Mouse (Mus musculus): Measurements from ENCODE around the gene Pfkl.
"Not testable (repeated sequence)": the region's sequence is repeated elsewhere in the genome, so short reads cannot be mapped to it uniquely, and the experiment has no call there.

The Pfkl gene

GRCm38 (mm10) chr10:78009945-78010293 is at the start of gene Pfkl:
Gene Pfkl, minus strand, starts transcription at chr10:78010083.
- DNase-seq (ENCODE audit: low spot score in 2 of 2) = no peak

GRCm38 (mm10) chr10:78057056-78057455 is 47.2 kb upstream of the Pfkl start:
- DNase-seq (ENCODE audit: low spot score in 2 of 2) = no peak

DNA sequence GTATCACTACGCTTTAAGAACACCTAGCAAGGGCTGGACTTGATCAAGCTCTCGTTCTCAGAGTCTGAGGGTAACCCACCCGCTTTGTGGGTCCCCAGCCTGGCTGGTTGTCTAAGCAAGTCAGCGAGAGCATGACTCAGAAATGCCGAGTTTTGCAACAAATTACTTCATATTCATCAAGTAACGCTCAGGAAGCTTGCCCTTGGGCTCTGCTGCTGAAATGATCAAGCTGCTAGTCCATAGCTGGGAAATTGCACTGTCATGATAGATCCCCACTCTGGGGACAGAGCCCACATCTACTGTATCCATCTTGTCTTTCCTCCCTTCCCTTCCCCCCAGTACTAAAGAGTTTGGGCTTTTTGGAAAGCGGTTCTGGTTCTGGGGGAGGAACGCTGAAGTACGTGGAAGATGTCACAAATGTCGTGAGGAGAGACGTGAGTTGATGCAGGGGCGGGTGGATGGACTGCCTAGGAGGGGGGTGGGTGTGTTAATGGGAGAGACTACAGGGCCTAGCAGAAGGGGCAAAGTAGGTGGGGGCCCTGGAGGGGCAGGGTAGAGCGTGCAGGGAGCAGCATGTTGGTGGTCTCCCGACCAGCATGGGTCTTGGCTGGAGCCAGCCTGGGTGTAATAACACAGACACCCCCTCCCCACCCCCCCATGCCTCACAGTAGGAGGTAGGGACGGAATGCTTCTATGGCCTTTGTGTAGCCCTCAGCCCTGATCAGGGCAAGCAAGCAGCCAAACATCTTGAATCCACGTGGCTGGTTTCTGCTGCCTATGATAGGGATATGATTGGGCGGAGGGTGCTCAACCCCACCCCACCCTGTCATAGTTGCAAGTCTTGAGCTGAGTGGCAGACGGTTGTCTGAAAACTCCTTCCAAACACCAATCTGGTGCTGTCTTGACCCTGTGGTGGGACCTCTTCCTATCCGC is 45.0 kb upstream of the Pfkl start:
- DNase-seq (ENCODE audit: low spot score in 2 of 2) = peak; percentile 70 to 75

GRCm38 (mm10) chr10:78049519-78050035 is 39.7 kb upstream of the Pfkl start:
- no peak for DNase-seq (ENCODE audit: low spot score in 2 of 2)

- DNase-seq (ENCODE audit: low spot score in 2 of 2) = no peak
Measured at GRCm38 (mm10) chr10:78048061-78048730, 38.3 kb upstream of the Pfkl start.

DNA sequence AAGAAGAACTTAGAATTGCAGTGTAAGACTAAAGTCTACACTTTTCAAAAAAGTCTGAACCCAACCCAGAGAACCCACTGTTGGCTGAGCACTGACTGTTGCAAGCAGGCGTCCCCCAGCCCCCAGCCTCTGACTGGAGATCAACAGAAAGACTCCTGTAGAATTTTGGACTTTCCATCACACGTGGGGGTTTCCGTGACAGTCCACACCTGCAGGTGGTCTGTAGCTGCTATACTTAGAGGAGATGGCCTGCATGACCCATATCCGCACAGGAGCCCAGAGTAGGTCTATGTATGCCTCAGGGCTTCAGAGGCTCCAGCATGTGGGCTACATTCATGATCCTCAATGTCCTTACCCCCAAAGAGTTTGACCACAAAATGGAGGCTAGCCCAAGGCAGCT is 36.5 kb upstream of the Pfkl start:
- DNase-seq (ENCODE audit: low spot score in 2 of 2) = no peak

DNA sequence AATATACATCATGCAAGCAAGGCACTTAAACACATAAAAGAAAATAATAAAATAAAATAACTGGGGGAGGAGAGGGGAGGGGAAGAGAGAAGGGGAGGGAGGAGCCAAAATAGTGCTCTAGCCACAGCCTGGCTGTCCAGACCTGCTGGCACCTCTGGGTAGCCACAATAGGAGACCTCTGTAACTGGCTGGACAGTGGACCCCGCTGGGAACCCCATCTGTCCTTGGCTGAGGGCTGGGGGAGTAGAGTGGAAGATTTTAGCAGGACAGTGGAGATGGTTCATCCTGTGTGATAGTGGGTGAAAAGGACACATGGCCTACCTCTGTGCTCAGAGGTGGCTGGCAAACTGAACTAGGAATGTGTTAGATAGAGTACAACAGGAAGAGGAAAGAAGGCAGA is 34.6 kb upstream of the Pfkl start:
- DNase-seq (ENCODE audit: low spot score in 2 of 2) = no peak

DNA sequence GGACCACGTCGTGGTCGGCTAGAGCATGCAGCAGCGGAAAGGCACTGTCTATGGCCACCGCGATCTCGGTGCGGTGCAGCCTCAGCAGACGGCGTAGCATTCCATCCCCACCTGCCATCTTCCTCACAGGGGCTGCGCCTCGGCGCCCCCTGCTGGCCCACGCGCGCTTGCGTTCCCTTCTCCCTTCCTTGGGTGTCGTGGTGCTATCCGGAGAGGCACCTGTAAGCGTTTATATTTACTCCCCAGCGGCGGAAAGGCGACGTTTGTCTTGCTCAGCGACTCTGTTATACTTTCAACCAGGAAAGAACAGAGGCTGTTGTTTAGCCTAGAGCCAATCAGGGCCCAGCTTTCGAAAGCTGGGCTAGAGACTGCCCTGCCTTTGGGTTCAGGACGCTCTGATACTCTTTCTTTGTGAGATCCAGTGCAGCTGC is 33.5 kb upstream of the Pfkl start, which contains the start of gene Aire:
Aire (minus strand) TSS at position 205 of the 431 bp plus-strand sequence.
- DNase-seq (ENCODE audit: low spot score in 2 of 2) = peak; percentile 27 to 29

GRCm38 (mm10) chr10:78042697-78043405 is 33.0 kb upstream of the Pfkl start:
- no peak for DNase-seq (ENCODE audit: low spot score in 2 of 2)

- DNase-seq (ENCODE audit: low spot score in 2 of 2) = no peak
Measured at GRCm38 (mm10) chr10:78042096-78042495, 32.2 kb upstream of the Pfkl start.

DNA sequence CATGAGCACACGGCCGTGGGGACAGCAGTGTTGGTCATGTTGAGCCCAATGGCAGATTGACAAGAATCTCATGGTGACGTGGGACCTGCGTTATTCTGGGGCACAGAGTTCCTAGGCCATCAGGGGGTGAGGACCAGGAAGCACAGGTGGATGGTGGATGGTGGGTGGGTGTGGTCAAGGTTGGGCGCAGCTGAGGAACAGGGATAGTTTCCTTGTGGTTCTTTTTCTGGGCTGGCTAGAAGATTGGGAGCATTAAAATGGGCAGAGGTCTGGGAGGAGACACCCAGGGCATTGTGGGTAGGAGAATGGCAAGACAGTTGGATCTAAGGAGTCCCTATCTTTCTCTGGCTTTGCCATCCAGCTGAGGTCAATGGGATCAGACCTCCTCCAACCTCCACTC is 31.8 kb upstream of the Pfkl start, which contains the start of gene Dnmt3l:
Dnmt3l (plus strand) TSS at position 301 of the 400 bp plus-strand sequence.
- no peak for DNase-seq (ENCODE audit: low spot score in 2 of 2)

DNA sequence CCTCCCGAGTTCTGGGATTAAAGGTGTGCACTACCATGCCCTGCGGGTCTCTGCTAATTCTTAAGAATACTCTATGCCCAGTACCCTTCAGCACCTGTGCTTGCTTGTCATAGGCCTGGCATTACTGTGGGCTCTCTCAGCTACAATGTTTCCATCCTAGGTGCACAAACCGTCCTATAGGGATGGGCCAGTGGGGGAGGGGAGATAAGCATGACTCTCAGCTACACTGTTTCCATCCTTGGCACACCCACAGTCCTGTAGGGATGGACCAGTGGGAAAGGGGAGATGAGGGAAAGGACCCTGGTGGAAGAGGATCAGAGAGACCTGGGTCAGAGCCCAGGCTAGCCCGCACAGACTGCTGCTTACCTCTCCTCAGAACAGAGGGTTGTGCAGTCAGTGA is 27.3 kb upstream of the Pfkl start:
- DNase-seq (ENCODE audit: low spot score in 2 of 2) = no peak

GRCm38 (mm10) chr10:78031987-78032386 is 22.1 kb upstream of the Pfkl start:
- no peak for DNase-seq (ENCODE audit: low spot score in 2 of 2)

GRCm38 (mm10) chr10:78029080-78029479 is 19.2 kb upstream of the Pfkl start:
- no peak for DNase-seq (ENCODE audit: low spot score in 2 of 2)

DNA sequence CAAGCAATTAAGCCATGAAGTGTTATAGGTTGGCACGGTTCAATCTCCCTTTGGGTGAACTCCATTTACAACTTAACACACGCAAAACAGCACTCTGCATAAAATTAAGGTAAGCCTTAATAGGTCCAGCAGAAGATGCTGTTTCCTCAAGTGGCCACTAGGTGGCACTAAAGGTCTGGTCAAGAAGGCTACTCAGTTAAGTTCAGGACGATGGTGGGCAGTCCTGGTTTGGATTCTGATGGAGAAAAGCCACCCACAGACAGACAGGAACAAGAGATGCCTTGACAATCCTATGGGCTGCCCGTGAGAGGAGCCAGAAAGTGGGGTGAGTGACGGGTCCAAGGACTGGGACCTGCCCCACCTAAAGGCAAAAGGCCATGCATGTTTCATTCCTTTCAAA is 18.2 kb upstream of the Pfkl start:
- DNase-seq (ENCODE audit: low spot score in 2 of 2) = peak in 1 of 2 experiments; percentile 65

DNA sequence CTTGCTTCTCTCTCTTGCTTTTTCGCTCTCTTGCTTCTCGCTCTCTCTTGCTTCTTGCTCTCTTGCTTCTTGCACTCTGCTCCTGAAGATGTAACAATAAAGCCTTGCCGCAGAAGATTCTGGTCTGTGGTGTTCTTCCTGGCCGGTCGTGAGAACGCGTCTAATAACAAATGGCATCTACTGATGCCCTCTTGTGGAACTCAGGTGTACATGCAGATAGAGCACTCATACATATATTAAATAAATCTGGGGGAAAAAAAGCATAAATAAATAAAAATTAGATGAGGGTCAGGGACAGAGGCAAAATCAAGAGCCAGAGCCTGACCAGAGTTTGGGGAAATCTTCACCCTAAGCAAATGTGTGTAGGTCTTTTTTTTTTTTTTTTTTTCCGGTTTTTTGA is 15.6 kb upstream of the Pfkl start:
- DNase-seq (ENCODE audit: low spot score in 2 of 2) = not testable (repeated sequence)

DNA sequence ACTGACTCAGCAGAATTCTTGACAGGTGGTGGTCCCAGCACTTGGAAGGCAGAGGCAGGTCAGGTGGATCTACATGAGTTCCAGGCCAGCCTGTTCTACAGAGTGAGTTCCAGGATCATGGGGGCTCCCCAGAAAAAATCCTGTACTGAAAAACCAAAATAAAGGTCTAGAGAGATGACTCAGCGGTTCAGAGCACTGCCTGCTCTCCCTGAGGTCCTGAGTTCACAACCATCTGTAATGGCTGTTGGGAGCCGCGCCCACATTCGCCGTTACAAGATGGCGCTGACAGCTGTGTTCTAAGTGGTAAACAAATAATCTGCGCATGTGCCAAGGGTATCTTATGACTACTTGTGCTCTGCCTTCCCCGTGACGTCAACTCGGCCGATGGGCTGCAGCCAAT is 10.1 kb upstream of the Pfkl start:
- not testable (repeated sequence) for DNase-seq (ENCODE audit: low spot score in 2 of 2)

DNA sequence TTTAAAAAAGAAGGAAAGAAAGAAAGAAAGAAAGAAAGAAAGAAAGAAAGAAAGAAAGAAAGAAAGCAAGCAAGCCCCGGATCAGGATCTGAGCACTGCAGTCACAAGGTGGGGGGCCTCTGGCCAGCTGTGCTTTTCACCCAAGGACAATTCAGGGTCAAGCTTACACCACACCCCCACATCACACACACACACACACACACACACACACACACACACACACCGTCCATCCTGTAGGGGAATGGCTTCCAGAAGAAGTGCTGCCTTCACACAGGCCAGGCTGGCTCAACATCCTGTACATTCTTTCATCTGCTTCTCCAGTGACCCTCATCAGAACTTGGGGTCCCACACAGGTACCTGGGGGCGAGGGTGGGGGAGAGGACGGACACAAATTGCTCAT is 9.4 kb upstream of the Pfkl start:
- DNase-seq (ENCODE audit: low spot score in 2 of 2) = no peak

GRCm38 (mm10) chr10:78018797-78019203 is 8.9 kb upstream of the Pfkl start:
- peak in 1 of 2 experiments; percentile 72 for DNase-seq (ENCODE audit: low spot score in 2 of 2)

DNA sequence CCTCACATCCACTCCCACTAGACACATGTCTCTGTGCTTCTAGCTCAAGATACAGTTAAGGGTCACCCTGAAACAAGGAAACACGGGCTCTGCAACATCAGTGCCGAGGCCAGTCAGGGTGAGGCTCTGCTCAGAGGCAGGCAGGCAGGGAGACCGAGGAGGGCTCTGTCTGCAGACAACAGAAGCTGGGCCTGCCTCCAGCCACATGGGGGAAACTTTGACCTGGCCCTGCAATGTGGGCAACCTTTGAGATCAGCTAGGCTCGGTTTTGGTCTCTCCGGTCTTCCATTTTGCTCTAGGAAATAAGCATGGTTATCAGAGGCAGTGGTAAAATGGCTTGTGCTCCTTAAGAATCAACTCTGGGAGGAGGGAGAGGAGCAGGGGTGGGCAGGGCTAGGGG is 6.5 kb upstream of the Pfkl start:
- no peak for DNase-seq (ENCODE audit: low spot score in 2 of 2)

DNA sequence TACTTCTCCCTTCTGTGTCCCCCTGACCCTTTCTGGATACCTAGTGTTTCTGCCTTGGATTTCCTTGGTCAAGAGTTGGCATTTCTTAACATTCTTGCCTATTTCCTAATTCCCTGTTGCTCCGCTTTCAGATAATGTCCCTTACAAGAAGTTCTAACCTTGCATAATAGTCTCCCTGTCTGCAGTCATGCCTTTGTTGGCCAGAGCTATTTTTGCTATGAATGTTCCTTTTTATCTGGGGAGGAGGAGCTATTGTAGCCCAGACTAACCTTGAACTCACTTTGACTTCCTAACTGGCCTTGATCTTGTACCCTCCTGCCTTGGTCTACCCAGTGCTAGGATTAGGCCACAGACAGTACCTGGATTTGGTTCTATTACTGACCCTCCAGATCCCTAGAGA is 5.6 kb upstream of the Pfkl start:
- peak in 1 of 2 experiments; percentile 60 for DNase-seq (ENCODE audit: low spot score in 2 of 2)
